8 mouse cellular contexts compared by ENCODE assay signal in the genomic region with DNA sequence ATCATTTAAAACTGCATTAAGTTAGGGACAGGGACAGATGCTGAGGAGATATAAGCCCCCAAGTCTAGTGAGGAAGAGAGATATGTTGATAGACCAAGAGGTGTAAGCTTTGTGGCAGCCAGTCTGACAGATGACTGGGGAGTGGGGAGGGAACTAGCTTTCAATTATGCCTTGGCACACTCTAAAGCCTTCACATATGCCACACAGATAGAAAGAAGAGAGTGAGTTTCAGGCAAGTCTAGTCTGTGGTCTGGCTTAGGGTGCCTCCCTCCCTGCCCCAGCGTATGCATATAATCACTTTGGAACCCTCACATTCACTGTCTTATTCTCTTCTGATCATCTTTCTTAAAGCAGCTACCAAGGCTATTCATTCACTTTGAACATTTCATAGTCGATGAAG. TPM values are rescaled to one million over a fixed set of nuclear protein-coding genes. Genes with fewer than 3 reads are reported as not detected.
DNase-seq lines count a peak whose midpoint lies in the region; ATAC-seq and TF ChIP-seq lines count a peak whose summit lies in the region.

No protein-coding gene starts in this region.

- peak overlapping the region; percentile 66; the same call in 1 of the 2 replicates for H3K9ac ChIP-seq in heart, embryonic 11.5 days (ENCODE audit: low read depth, low read length)
- H3K9ac ChIP-seq in ES-E14 (ENCODE audit: insufficient read depth, low read depth, low read length, poor library complexity, severe bottlenecking) = peak overlapping the region; percentile 39
- 0 out of 2 replicates have a peak overlapping the region, but pooled peaks have one; percentile 17 for H3K9ac ChIP-seq in forebrain, embryonic 15.5 days (replicated peaks)
- H3K9ac ChIP-seq in liver, embryonic 16.5 days (ENCODE audit: low read depth, low read length) = peak overlapping the region; percentile 1; the same call in 1 of the 2 replicates

- H3K27ac ChIP-seq in heart, embryonic 11.5 days (ENCODE audit: low read depth, low read length) = no peak overlapping the region
- no peak overlapping the region for H3K27ac ChIP-seq in ES-E14 (ENCODE audit: insufficient read depth, low read depth, low read length, poor library complexity, severe bottlenecking)
- peak overlapping the region; percentile 70 for H3K27ac ChIP-seq in forebrain, embryonic 15.5 days (replicated peaks)
- no peak overlapping the region for H3K27ac ChIP-seq in liver, embryonic 16.5 days (ENCODE audit: low read length)

- H3K36me3 ChIP-seq in heart, embryonic 11.5 days (ENCODE audit: control insufficient read depth, insufficient read depth, low read length) = peaks cover 6% of the 10 kb centered on the region
- peaks cover 4% of the 10 kb centered on the region for H3K36me3 ChIP-seq in ES-E14 (ENCODE audit: control insufficient read depth, insufficient read depth, low read length, poor library complexity, severe bottlenecking)
- H3K36me3 ChIP-seq in forebrain, embryonic 15.5 days = no peaks in the 10 kb centered on the region
- peaks cover 7% of the 10 kb centered on the region; the same call in 1 of the 2 replicates for H3K36me3 ChIP-seq in liver, embryonic 16.5 days (ENCODE audit: control insufficient read depth, insufficient read depth)

- 12% methylated on average over 2 of the region's 2 CpGs for WGBS in heart, embryonic 11.5 days (ENCODE audit: insufficient replicate concordance)
- WGBS in forebrain, embryonic 15.5 days = 20% methylated on average over 2 of the region's 2 CpGs
- WGBS in liver, embryonic 16.5 days (ENCODE audit: insufficient replicate concordance) = 23% methylated on average over 2 of the region's 2 CpGs

- peak overlapping the region; percentile 76 for H3K4me2 ChIP-seq in heart, embryonic 11.5 days
- H3K4me2 ChIP-seq in forebrain, embryonic 15.5 days (replicated peaks) = peak overlapping the region; percentile 45
- peak overlapping the region; percentile 64 for H3K4me2 ChIP-seq in liver, embryonic 16.5 days (ENCODE audit: low read depth, low read length)

- no peaks in the 10 kb centered on the region for H3K9me3 ChIP-seq in heart, embryonic 11.5 days (replicated peaks; ENCODE audit: control insufficient read depth, low read length)
- no peaks in the 10 kb centered on the region for H3K9me3 ChIP-seq in ES-E14 (ENCODE audit: control insufficient read depth, insufficient read depth, low read depth, low read length)
- no peaks in the 10 kb centered on the region for H3K9me3 ChIP-seq in forebrain, embryonic 15.5 days
- no peaks in the 10 kb centered on the region for H3K9me3 ChIP-seq in liver, embryonic 16.5 days (replicated peaks; ENCODE audit: control insufficient read depth, low read length)

- in situ Hi-C loops in ES-E14 (cut with MboI; ENCODE audit: low sequenced_read_pairs in 2 of 2, unreplicated experiment in 2 of 2) = no loop called here

- ATAC-seq in heart, embryonic 11.5 days (replicated peaks; ENCODE audit: insufficient number of reproducible peaks, low FRiP score, low TSS enrichment) = no peak
- peak; percentile 84 for ATAC-seq in forebrain, embryonic 15.5 days (replicated peaks)
- 0 out of 2 replicates have a peak, but pooled peaks have one; percentile 49 for ATAC-seq in liver, embryonic 16.5 days (ENCODE audit: low read depth)

- H3K4me1 ChIP-seq in heart, embryonic 11.5 days (ENCODE audit: control insufficient read depth, insufficient read depth, low read length) = no peaks in the 10 kb centered on the region
- no peaks in the 10 kb centered on the region; a peak in 1 of 4 replicates for H3K4me1 ChIP-seq in ES-E14 (ENCODE audit: control insufficient read depth in 2 of 2, insufficient read depth in 2 of 2, low read length in 2 of 2, poor library complexity in 1 of 2)
- H3K4me1 ChIP-seq in forebrain, embryonic 15.5 days = peaks cover 9% of the 10 kb centered on the region; the same call in 1 of the 2 replicates
- peaks cover 7% of the 10 kb centered on the region for H3K4me1 ChIP-seq in liver, embryonic 16.5 days (ENCODE audit: control insufficient read depth, low read depth, low read length)

- H3K27me3 ChIP-seq in heart, embryonic 11.5 days (ENCODE audit: control insufficient read depth, insufficient read depth, low read length) = no peaks in the 10 kb centered on the region
- H3K27me3 ChIP-seq in forebrain, embryonic 15.5 days = no peaks in the 10 kb centered on the region
- no peaks in the 10 kb centered on the region for H3K27me3 ChIP-seq in liver, embryonic 16.5 days (ENCODE audit: control insufficient read depth, insufficient read depth, low read depth, low read length)

- H3K4me3 ChIP-seq in heart, embryonic 11.5 days (ENCODE audit: low read depth, low read length) = peak overlapping the region; percentile 41
- peak overlapping the region; percentile 31 to 62; a peak in 2 of 4 replicates for H3K4me3 ChIP-seq in ES-E14 (ENCODE audit: insufficient read depth in 1 of 2, low read depth in 1 of 2, low read length in 2 of 2, poor library complexity in 1 of 2, severe bottlenecking in 1 of 2)
- H3K4me3 ChIP-seq in forebrain, embryonic 15.5 days = peak overlapping the region; percentile 40
- H3K4me3 ChIP-seq in liver, embryonic 16.5 days (ENCODE audit: low read depth, low read length) = peak overlapping the region; percentile 44

- no peak for DNase-seq in heart, adult 8-10 months (ENCODE audit: low spot score)
- no peak for DNase-seq in ES-E14 (ENCODE audit: low read depth, low spot score)
- no peak for DNase-seq in adrenal gland, postnatal 36 days
- no peak for DNase-seq in cerebellum, adult 11 months
- no peak for DNase-seq in urinary bladder, postnatal 25 days (ENCODE audit: low spot score)

TF ChIP-seq in ES-E14, 5 proteins besides CTCF, POLR2A, EP300 and RAD21:
- TF ChIP-seq HCFC1 (IDR thresholded peaks at IDR 0.05; ENCODE audit: borderline replicate concordance, insufficient read depth, low read length) = no peak
- TF ChIP-seq ZNF384 (IDR thresholded peaks at IDR 0.05; ENCODE audit: low read depth, low read length) = no peak

RNA-seq across cellular contexts. Expression of a gene that starts 0.7 kb away (rescaled TPM):
- 0.21 TPM in 1 of 2 replicates, not detected in the other for polyA plus RNA-seq in heart, embryonic 11.5 days (2014; fragmentation: Nextera tagmentation; extraction: Ambion mirVana)
- not detected for total RNA-seq in heart, adult 8-10 months (2022)
- 0.36 and 0.58 TPM in 2 replicates for total RNA-seq in ES-E14 (2012; rRNA removed)
- polyA plus RNA-seq in forebrain, embryonic 15.5 days (2015; fragmentation: Nextera tagmentation; extraction: Ambion mirVana) = 2.1 and 3.0 TPM in 2 replicates
- polyA plus RNA-seq in liver, embryonic 16.5 days (2015; fragmentation: Nextera tagmentation; extraction: Ambion mirVana) = 0.09 TPM in 1 of 2 replicates, not detected in the other
- 1 to 10 TPM; 1.1 to 2.6 TPM for total RNA-seq in adrenal gland, postnatal 36 days (2021)

RNA-seq across cellular contexts. Expression of a gene that starts 28.6 kb away (rescaled TPM):
- 38.1 and 42.5 TPM in 2 replicates for polyA plus RNA-seq in heart, embryonic 11.5 days (2014; fragmentation: Nextera tagmentation; extraction: Ambion mirVana)
- total RNA-seq in heart, adult 8-10 months (2022) = 10 to 100 TPM; 49.3 to 61.6 (median 56.0) TPM
- total RNA-seq in ES-E14 (2012; rRNA removed) = 37.3 and 55.2 TPM in 2 replicates
- 14.1 and 15.8 TPM in 2 replicates for polyA plus RNA-seq in forebrain, embryonic 15.5 days (2015; fragmentation: Nextera tagmentation; extraction: Ambion mirVana)
- 40.3 and 40.6 TPM in 2 replicates for polyA plus RNA-seq in liver, embryonic 16.5 days (2015; fragmentation: Nextera tagmentation; extraction: Ambion mirVana)
- 100 to 1,000 TPM; 108 to 119 TPM for total RNA-seq in adrenal gland, postnatal 36 days (2021)

RNA-seq across cellular contexts. Expression of a gene that starts 45.4 kb away (rescaled TPM):
- 0.62 and 1.1 TPM in 2 replicates for polyA plus RNA-seq in heart, embryonic 11.5 days (2014; fragmentation: Nextera tagmentation; extraction: Ambion mirVana)
- total RNA-seq in heart, adult 8-10 months (2022) = under 1 TPM; 0.31 to 0.65 (median 0.38) TPM
- total RNA-seq in ES-E14 (2012; rRNA removed) = 1.1 and 1.7 TPM in 2 replicates
- polyA plus RNA-seq in forebrain, embryonic 15.5 days (2015; fragmentation: Nextera tagmentation; extraction: Ambion mirVana) = 0.62 and 0.84 TPM in 2 replicates
- 0.42 and 0.55 TPM in 2 replicates for polyA plus RNA-seq in liver, embryonic 16.5 days (2015; fragmentation: Nextera tagmentation; extraction: Ambion mirVana)
- 1 to 10 TPM in 1 of 2 experiments, under 1 TPM in 1; 0.79 to 1.0 TPM for total RNA-seq in adrenal gland, postnatal 36 days (2021)

RNA-seq across cellular contexts. Expression of a gene that starts 57.9 kb away (rescaled TPM):
- 93.3 and 97.9 TPM in 2 replicates for polyA plus RNA-seq in heart, embryonic 11.5 days (2014; fragmentation: Nextera tagmentation; extraction: Ambion mirVana)
- total RNA-seq in heart, adult 8-10 months (2022) = 10 to 100 TPM; 75.0 to 83.1 (median 78.0) TPM
- total RNA-seq in ES-E14 (2012; rRNA removed) = 95.4 and 96.3 TPM in 2 replicates
- 55.8 and 58.2 TPM in 2 replicates for polyA plus RNA-seq in forebrain, embryonic 15.5 days (2015; fragmentation: Nextera tagmentation; extraction: Ambion mirVana)
- 40.4 and 47.2 TPM in 2 replicates for polyA plus RNA-seq in liver, embryonic 16.5 days (2015; fragmentation: Nextera tagmentation; extraction: Ambion mirVana)
- 10 to 100 TPM; 70.9 to 73.6 TPM for total RNA-seq in adrenal gland, postnatal 36 days (2021)

Comparison
In these comparisons a context has a peak if more than half of its experiments do, and no peak if none do; other contexts are left out.
1. H3K9ac ChIP-seq: peak in every context shown above with its lines; median percentile 66 in heart, embryonic 11.5 days; 39 in ES-E14; 17 in forebrain, embryonic 15.5 days; 1 in liver, embryonic 16.5 days.